Mouse (Mus musculus) liver, embryonic 14.5 days (tissue): ENCODE results near the gene Chn2.

ENCODE experiments used
- CTCF ChIP-seq: IDR thresholded peaks from 2 replicates; pipeline ENCODE4 v1.5.1; 2016; ENCODE audit warnings: antibody characterized with exemption, low read depth, control low read depth
- EP300 ChIP-seq: IDR thresholded peaks from 2 replicates; pipeline ENCODE4 v1.6.1; 2016; ENCODE audit warnings: antibody characterized with exemption, low read depth

- TF ChIP-seq CTCF: no peak
- no peak for TF ChIP-seq EP300
Observed at GRCm38 (mm10) chr6:54058837-54059236, 19.5 kb downstream of the Chn2 start.
